Mouse (Mus musculus) liver, embryonic 11.5 days (tissue): ENCODE results near the gene Tbc1d8b. TPM values are rescaled to one million over a fixed set of nuclear protein-coding genes. Genes with fewer than 3 reads are reported as not detected.
A peak's percentile ranks its signal among the peaks of the same experiment; 100 is the strongest.
"Not testable (repeated sequence)": the region's sequence is repeated elsewhere in the genome, so short reads cannot be mapped to it uniquely, and the experiment has no call there.

Experiments
- ATAC-seq: fragments of 200-750 bp; cut with Nextera tagmentation; replicated peaks from 2 replicates; pipeline ENCODE4 v1.8.0; 2017; ENCODE audit warnings: moderate number of reproducible peaks, mild to moderate bottlenecking, moderate TSS enrichment, moderate library complexity; ENCODE audit not compliant: low FRiP score
- DNase-seq: peaks from one replicate; pipeline ENCODE4 v3.0.0-alpha.2; 2017; ENCODE audit warnings: low spot score
- H3K27ac ChIP-seq: fragments of 300-500 bp; sonication (generic); 2 replicates; pipeline ENCODE4 v1.5.1; 2014; ENCODE audit warnings: mild to moderate bottlenecking, low read depth, low read length, control low read depth
- H3K27me3 ChIP-seq: fragments of 300-500 bp; sonication (generic); replicated peaks from 2 replicates; pipeline ENCODE4 v1.6.1; 2014; ENCODE audit warnings: low read length, mixed read lengths; ENCODE audit not compliant: control insufficient read depth, insufficient read depth
- H3K36me3 ChIP-seq: fragments of 300-500 bp; sonication (generic); 2 replicates; pipeline ENCODE4 v1.6.1; 2014; ENCODE audit warnings: mild to moderate bottlenecking, low read length, moderate library complexity, mixed read lengths; ENCODE audit not compliant: control insufficient read depth, insufficient read depth
- H3K4me1 ChIP-seq: fragments of 300-500 bp; sonication (generic); replicated peaks from 2 replicates; pipeline ENCODE4 v1.6.1; 2014; ENCODE audit warnings: low read length, mixed read lengths; ENCODE audit not compliant: control insufficient read depth, insufficient read depth
- H3K4me2 ChIP-seq: fragments of 300-500 bp; sonication (generic); 2 replicates; pipeline ENCODE4 v1.6.1; 2014; ENCODE audit warnings: mild to moderate bottlenecking, control low read depth, moderate library complexity
- H3K4me3 ChIP-seq: fragments of 300-500 bp; sonication (generic); 2 replicates; pipeline ENCODE4 v1.5.1; 2014; ENCODE audit warnings: low read depth, low read length, control low read depth
- H3K9ac ChIP-seq: fragments of 300-500 bp; sonication (generic); 2 replicates; pipeline ENCODE4 v1.6.1; 2014; ENCODE audit warnings: low read depth, low read length, control low read depth
- H3K9me3 ChIP-seq: fragments of 300-500 bp; sonication (generic); 2 replicates; pipeline ENCODE4 v1.6.1; 2016; ENCODE audit warnings: low read length, inconsistent platforms, mixed read lengths; ENCODE audit not compliant: control insufficient read depth
- WGBS: fragments of 180-500 bp; shearing (Covaris S2); extraction: QIAGEN DNeasy Blood & Tissue Kit; methylation state at CpG from one replicate; pipeline ENCODE4 v1.1.7; 2014; 5-methylcytosine and 5-hydroxymethylcytosine counted together
- polyA plus RNA-seq: library from polyadenylated mRNA; unstranded; fragments of >200 nt; fragmentation: Nextera tagmentation; extraction: Ambion mirVana; gene quantifications from 2 replicates; pipeline ENCODE4 v1.2.1, GENCODE M21; 2014

Tbc1d8b gene
- polyA plus RNA-seq, 1 experiment from 2014 or later = 0.53 TPM

GRCm38 (mm10) chrX:139684410-139684774, 404 bp upstream of the Tbc1d8b start:
- Histone ChIP-seq H3K27me3 (0 out of 2 replicates have a peak, but pooled peaks cover 5% of the 10 kb centered on the region), H3K4me1 (no peaks in the 10 kb centered on the region), H3K36me3 (no peaks in the 10 kb centered on the region), H3K4me3 (peak overlapping the region; percentile 61), H3K27ac (no peak overlapping the region), H3K9me3 (no peaks in the 10 kb centered on the region), H3K4me2 (peak overlapping the region; percentile 65), H3K9ac (peak overlapping the region; percentile 56)
- ATAC-seq = peak; percentile 51
- 16% methylated on average over 8 of the region's 8 CpGs for WGBS
- no peak for DNase-seq

- DNase-seq (no peak), ATAC-seq (no peak)
- Histone ChIP-seq H3K4me3 (no peak within 1 kb of the TSS), H3K27me3 (no peaks in the 10 kb centered on the region), H3K4me1 (no peaks in the 10 kb centered on the region), H3K4me2 (no peak within 1 kb of the TSS), H3K9me3 (no peaks in the 10 kb centered on the region), H3K36me3 (no peaks in the 10 kb centered on the region), H3K9ac (no peak within 1 kb of the TSS), H3K27ac (no peak within 1 kb of the TSS)
- WGBS = 95% methylated on average over 8 of the region's 8 CpGs
Observed at GRCm38 (mm10) chrX:139714381-139714780, 29.6 kb downstream of the Tbc1d8b start, which contains the start of gene Gm15013. Gm15013 (minus strand) TSS chrX:139714481.

GRCm38 (mm10) chrX:139722350-139722749, 37.6 kb downstream of the Tbc1d8b start:
- no peaks in the 10 kb centered on the region for H3K36me3 ChIP-seq
- H3K4me2 ChIP-seq = no peak overlapping the region
- WGBS = 92% methylated on average over 2 of the region's 2 CpGs
- DNase-seq (no peak), ATAC-seq (no peak)
- H3K9me3 ChIP-seq = no peaks in the 10 kb centered on the region
- no peak overlapping the region for H3K27ac ChIP-seq
- no peaks in the 10 kb centered on the region for H3K4me1 ChIP-seq
- H3K4me3 ChIP-seq = no peak overlapping the region
- no peaks in the 10 kb centered on the region for H3K27me3 ChIP-seq
- H3K9ac ChIP-seq = no peak overlapping the region

GRCm38 (mm10) chrX:139730541-139730940, 45.7 kb downstream of the Tbc1d8b start:
- Histone ChIP-seq H3K4me2 (no peak overlapping the region), H3K4me3 (no peak overlapping the region), H3K27ac (no peak overlapping the region), H3K9me3 (no peaks in the 10 kb centered on the region), H3K9ac (no peak overlapping the region), H3K27me3 (no peaks in the 10 kb centered on the region), H3K36me3 (no peaks in the 10 kb centered on the region), H3K4me1 (no peaks in the 10 kb centered on the region)
- no peak for DNase-seq
- 83% methylated on average over 3 of the region's 3 CpGs for WGBS
- no peak for ATAC-seq

- DNase-seq = no peak
- WGBS = 81% methylated on average over 5 of the region's 5 CpGs
- Histone ChIP-seq H3K27me3 (no peaks in the 10 kb centered on the region), H3K4me3 (no peak overlapping the region), H3K36me3 (no peaks in the 10 kb centered on the region), H3K4me1 (no peaks in the 10 kb centered on the region), H3K9me3 (no peaks in the 10 kb centered on the region), H3K4me2 (no peak overlapping the region), H3K27ac (no peak overlapping the region), H3K9ac (no peak overlapping the region)
- no peak for ATAC-seq
Observed at GRCm38 (mm10) chrX:139737066-139737465, 52.3 kb downstream of the Tbc1d8b start.

GRCm38 (mm10) chrX:139751855-139752254, 67.1 kb downstream of the Tbc1d8b start:
- Histone ChIP-seq H3K4me1 (no peaks in the 10 kb centered on the region), H3K4me2 (no peak overlapping the region), H3K9ac (no peak overlapping the region), H3K36me3 (no peaks in the 10 kb centered on the region), H3K27ac (no peak overlapping the region), H3K4me3 (no peak overlapping the region), H3K9me3 (no peaks in the 10 kb centered on the region), H3K27me3 (no peaks in the 10 kb centered on the region)
- no peak for DNase-seq
- no peak for ATAC-seq
- WGBS = 4% methylated on average over 1 of the region's 1 CpGs

- WGBS = 76% methylated on average over 3 of the region's 3 CpGs
- not testable (repeated sequence) for H3K9me3 ChIP-seq, H3K27ac ChIP-seq
Observed at GRCm38 (mm10) chrX:139758634-139759033, 73.8 kb downstream of the Tbc1d8b start.

GRCm38 (mm10) chrX:139762546-139762945, 77.8 kb downstream of the Tbc1d8b start:
- Histone ChIP-seq H3K4me3 (no peak overlapping the region), H3K9me3 (no peaks in the 10 kb centered on the region), H3K36me3 (no peaks in the 10 kb centered on the region), H3K4me2 (no peak overlapping the region), H3K27me3 (no peaks in the 10 kb centered on the region; the same call in 1 of the 2 replicates), H3K9ac (no peak overlapping the region), H3K4me1 (no peaks in the 10 kb centered on the region), H3K27ac (no peak overlapping the region)
- 76% methylated on average over 2 of the region's 2 CpGs for WGBS
- DNase-seq (no peak), ATAC-seq (no peak)

More at GRCm38 (mm10) chrX:139758634-139759033, 73.8 kb downstream of the Tbc1d8b start:
- not testable (repeated sequence) for ATAC-seq, H3K27me3 ChIP-seq, H3K4me1 ChIP-seq, H3K4me2 ChIP-seq, H3K36me3 ChIP-seq, DNase-seq, H3K4me3 ChIP-seq, H3K9ac ChIP-seq

- DNase-seq (no peak), ATAC-seq (no peak)
- no peaks in the 10 kb centered on the region; the same call in 1 of the 2 replicates for H3K27me3 ChIP-seq
- H3K4me1 ChIP-seq = no peaks in the 10 kb centered on the region
- H3K36me3 ChIP-seq = no peaks in the 10 kb centered on the region
- 77% methylated on average over 13 of the region's 13 CpGs for WGBS
- no peak overlapping the region for H3K4me2 ChIP-seq
- no peaks in the 10 kb centered on the region for H3K9me3 ChIP-seq
- no peak overlapping the region for H3K4me3 ChIP-seq
- H3K9ac ChIP-seq = no peak overlapping the region
- no peak overlapping the region for H3K27ac ChIP-seq
Observed at GRCm38 (mm10) chrX:139769975-139770637, 85.3 kb downstream of the Tbc1d8b start.
